Mouse (Mus musculus): ENCODE data around the gene Kmt2c. TPM values are rescaled to one million over a fixed set of nuclear protein-coding genes. Genes with fewer than 3 reads are reported as not detected.

The Kmt2c gene
- polyA plus RNA-seq, 1 experiment from 2014 or later, result 11.3 TPM

- Histone ChIP-seq H3K4me3 (peak overlapping the region; percentile 82), H3K27ac (no peak overlapping the region), H3K27me3 (no peaks in the 10 kb centered on the region), H3K4me2 (peak overlapping the region; percentile 70), H3K9ac (no peak overlapping the region), H3K4me1 (0 out of 2 replicates have a peak, but pooled peaks cover 2% of the 10 kb centered on the region), H3K36me3 (no peaks in the 10 kb centered on the region), H3K9me3 (no peaks in the 10 kb centered on the region)
- ATAC-seq (ENCODE audit: borderline replicate concordance, extremely low read depth, low FRiP score, low TSS enrichment), result no peak
- 19% methylated on average over 2 of the region's 2 CpGs for WGBS
Measured at GRCm38 (mm10) chr5:25530629-25531028, 32.0 kb upstream of the Kmt2c start.

GRCm38 (mm10) chr5:25529529-25530421, 31.2 kb upstream of the Kmt2c start:
- H3K4me3 ChIP-seq, result peak overlapping the region; percentile 82
- peak overlapping the region; percentile 97 for H3K27ac ChIP-seq
- peak overlapping the region; percentile 70 for H3K4me2 ChIP-seq
- no peaks in the 10 kb centered on the region for H3K36me3 ChIP-seq
- peak; percentile 99 for ATAC-seq (ENCODE audit: borderline replicate concordance, extremely low read depth, low FRiP score, low TSS enrichment)
- H3K27me3 ChIP-seq, result no peaks in the 10 kb centered on the region
- no peaks in the 10 kb centered on the region for H3K9me3 ChIP-seq
- peak overlapping the region; percentile 58 for H3K9ac ChIP-seq
- H3K4me1 ChIP-seq, result 0 out of 2 replicates have a peak, but pooled peaks cover 2% of the 10 kb centered on the region
- under 1% methylated on average over 81 of the region's 87 CpGs for WGBS

GRCm38 (mm10) chr5:25528851-25529528, 30.4 kb upstream of the Kmt2c start:
- no peaks in the 10 kb centered on the region for H3K9me3 ChIP-seq
- no peaks in the 10 kb centered on the region for H3K27me3 ChIP-seq
- H3K27ac ChIP-seq, result peak overlapping the region; percentile 91
- no peaks in the 10 kb centered on the region for H3K36me3 ChIP-seq
- 7% methylated on average over 22 of the region's 22 CpGs for WGBS
- peak; percentile 33; the same call in 1 of the 2 replicates for ATAC-seq (ENCODE audit: borderline replicate concordance, extremely low read depth, low FRiP score, low TSS enrichment)
- peak overlapping the region; percentile 70 for H3K4me2 ChIP-seq
- H3K4me3 ChIP-seq, result peak overlapping the region; percentile 82
- H3K4me1 ChIP-seq, result 0 out of 2 replicates have a peak, but pooled peaks cover 2% of the 10 kb centered on the region
- peak overlapping the region; percentile 58 for H3K9ac ChIP-seq

- H3K4me2 ChIP-seq, result no peak overlapping the region
- no peaks in the 10 kb centered on the region for H3K36me3 ChIP-seq
- H3K4me3 ChIP-seq, result no peak overlapping the region
- no peak overlapping the region for H3K9ac ChIP-seq
- H3K4me1 ChIP-seq, result 0 out of 2 replicates have a peak, but pooled peaks cover 2% of the 10 kb centered on the region
- H3K27ac ChIP-seq, result no peak overlapping the region
- WGBS, result 64% methylated on average over 1 of the region's 1 CpGs
- no peak for ATAC-seq (ENCODE audit: borderline replicate concordance, extremely low read depth, low FRiP score, low TSS enrichment)
- no peaks in the 10 kb centered on the region for H3K9me3 ChIP-seq
- no peaks in the 10 kb centered on the region for H3K27me3 ChIP-seq
Measured at GRCm38 (mm10) chr5:25527971-25528370, 29.4 kb upstream of the Kmt2c start.

GRCm38 (mm10) chr5:25526926-25527325, 28.3 kb upstream of the Kmt2c start:
- Histone ChIP-seq H3K4me1 (0 out of 2 replicates have a peak, but pooled peaks cover 2% of the 10 kb centered on the region), H3K9me3 (no peaks in the 10 kb centered on the region), H3K4me3 (no peak overlapping the region), H3K27ac (no peak overlapping the region), H3K9ac (no peak overlapping the region), H3K36me3 (no peaks in the 10 kb centered on the region), H3K27me3 (no peaks in the 10 kb centered on the region), H3K4me2 (no peak overlapping the region)
- ATAC-seq (ENCODE audit: borderline replicate concordance, extremely low read depth, low FRiP score, low TSS enrichment), result no peak
- 33% methylated on average over 4 of the region's 4 CpGs for WGBS

- Histone ChIP-seq H3K9ac (no peak overlapping the region), H3K36me3 (no peaks in the 10 kb centered on the region), H3K9me3 (no peaks in the 10 kb centered on the region), H3K4me1 (0 out of 2 replicates have a peak, but pooled peaks cover 2% of the 10 kb centered on the region), H3K4me3 (no peak overlapping the region), H3K27ac (no peak overlapping the region), H3K4me2 (no peak overlapping the region), H3K27me3 (no peaks in the 10 kb centered on the region)
- ATAC-seq (ENCODE audit: borderline replicate concordance, extremely low read depth, low FRiP score, low TSS enrichment), result no peak
- 34% methylated on average over 5 of the region's 5 CpGs for WGBS
Measured at GRCm38 (mm10) chr5:25526116-25526515, 27.5 kb upstream of the Kmt2c start.

GRCm38 (mm10) chr5:25521461-25521860, 22.9 kb upstream of the Kmt2c start:
- no peak overlapping the region for H3K27ac ChIP-seq
- H3K4me2 ChIP-seq, result no peak overlapping the region
- no peak for ATAC-seq (ENCODE audit: borderline replicate concordance, extremely low read depth, low FRiP score, low TSS enrichment)
- H3K36me3 ChIP-seq, result no peaks in the 10 kb centered on the region
- no peaks in the 10 kb centered on the region for H3K9me3 ChIP-seq
- no peak overlapping the region for H3K9ac ChIP-seq
- no peak overlapping the region for H3K4me3 ChIP-seq
- no peaks in the 10 kb centered on the region for H3K27me3 ChIP-seq
- 72% methylated on average over 5 of the region's 5 CpGs for WGBS
- H3K4me1 ChIP-seq, result no peaks in the 10 kb centered on the region

GRCm38 (mm10) chr5:25519820-25520219, 21.2 kb upstream of the Kmt2c start:
- no peak overlapping the region for H3K4me2 ChIP-seq
- H3K27me3 ChIP-seq, result no peaks in the 10 kb centered on the region
- H3K9ac ChIP-seq, result no peak overlapping the region
- H3K9me3 ChIP-seq, result no peaks in the 10 kb centered on the region
- WGBS, result 60% methylated on average over 3 of the region's 3 CpGs
- H3K4me3 ChIP-seq, result no peak overlapping the region
- no peaks in the 10 kb centered on the region for H3K4me1 ChIP-seq
- no peak overlapping the region for H3K27ac ChIP-seq
- H3K36me3 ChIP-seq, result no peaks in the 10 kb centered on the region
- no peak for ATAC-seq (ENCODE audit: borderline replicate concordance, extremely low read depth, low FRiP score, low TSS enrichment)

- no peaks in the 10 kb centered on the region for H3K27me3 ChIP-seq
- H3K4me3 ChIP-seq, result no peak overlapping the region
- no peak overlapping the region for H3K4me2 ChIP-seq
- 81% methylated on average over 5 of the region's 5 CpGs for WGBS
- no peak overlapping the region for H3K27ac ChIP-seq
- H3K4me1 ChIP-seq, result no peaks in the 10 kb centered on the region
- no peak for ATAC-seq (ENCODE audit: borderline replicate concordance, extremely low read depth, low FRiP score, low TSS enrichment)
- H3K36me3 ChIP-seq, result no peaks in the 10 kb centered on the region
- H3K9ac ChIP-seq, result no peak overlapping the region
- no peaks in the 10 kb centered on the region for H3K9me3 ChIP-seq
Measured at GRCm38 (mm10) chr5:25517550-25517949, 19.0 kb upstream of the Kmt2c start.

- WGBS, result 90% methylated on average over 11 of the region's 11 CpGs
- ATAC-seq (ENCODE audit: borderline replicate concordance, extremely low read depth, low FRiP score, low TSS enrichment), result no peak
- no peaks in the 10 kb centered on the region for H3K36me3 ChIP-seq
Measured at GRCm38 (mm10) chr5:25516301-25516895, 17.8 kb upstream of the Kmt2c start.

GRCm38 (mm10) chr5:25515767-25516166, 17.2 kb upstream of the Kmt2c start, which contains the start of gene Cct8l1:
Cct8l1 (plus strand) TSS chr5:25516067.
- no peaks in the 10 kb centered on the region for H3K27me3 ChIP-seq
- no peak within 1 kb of the TSS for H3K4me2 ChIP-seq
- ATAC-seq (ENCODE audit: borderline replicate concordance, extremely low read depth, low FRiP score, low TSS enrichment), result no peak
- H3K36me3 ChIP-seq, result no peaks in the 10 kb centered on the region
- no peaks in the 10 kb centered on the region for H3K9me3 ChIP-seq
- no peaks in the 10 kb centered on the region for H3K4me1 ChIP-seq
- WGBS, result 88% methylated on average over 5 of the region's 5 CpGs
- no peak within 1 kb of the TSS for H3K27ac ChIP-seq
- H3K9ac ChIP-seq, result no peak within 1 kb of the TSS
- no peak within 1 kb of the TSS for H3K4me3 ChIP-seq

More at GRCm38 (mm10) chr5:25516301-25516895, 17.8 kb upstream of the Kmt2c start:
- H3K9me3 ChIP-seq, result no peaks in the 10 kb centered on the region
- no peaks in the 10 kb centered on the region for H3K27me3 ChIP-seq
- no peak overlapping the region for H3K4me2 ChIP-seq
- no peaks in the 10 kb centered on the region for H3K4me1 ChIP-seq
- H3K4me3 ChIP-seq, result no peak overlapping the region
- no peak overlapping the region for H3K27ac ChIP-seq
- no peak overlapping the region for H3K9ac ChIP-seq
